Mouse (Mus musculus) cerebellum, adult 11 months (tissue): Measurements from ENCODE around the gene Nup188.
A peak's percentile ranks its signal among the peaks of the same experiment; 100 is the strongest.

Source experiments
- DNase-seq: peaks from one replicate; pipeline ENCODE4 v3.0.0; 2022

Nup188 gene

GRCm38 (mm10) chr2:30257699-30258460 is 28.3 kb upstream of the Nup188 start:
- DNase-seq = no peak

GRCm38 (mm10) chr2:30258600-30258999 is 27.6 kb upstream of the Nup188 start:
- no peak for DNase-seq

GRCm38 (mm10) chr2:30259131-30260064 is 26.8 kb upstream of the Nup188 start:
- no peak for DNase-seq

- no peak for DNase-seq
These were observed 25.0 kb upstream of the Nup188 start for GRCm38 (mm10) chr2:30261064-30261736.

GRCm38 (mm10) chr2:30261921-30262839 is 24.0 kb upstream of the Nup188 start:
- peak; percentile 16 for DNase-seq

- DNase-seq = peak; percentile 74
These were observed 23.3 kb upstream of the Nup188 start for GRCm38 (mm10) chr2:30262840-30263441.

- no peak for DNase-seq
These were observed 22.4 kb upstream of the Nup188 start for GRCm38 (mm10) chr2:30263811-30264210.

- DNase-seq = no peak
These were observed 21.3 kb upstream of the Nup188 start for GRCm38 (mm10) chr2:30264671-30265519.

- peak; percentile 61 for DNase-seq
These were observed 20.4 kb upstream of the Nup188 start, which contains the start of gene Phyhd1 for GRCm38 (mm10) chr2:30265767-30266253. Gene Phyhd1 (plus strand): TSS chr2:30266203.

- DNase-seq = no peak
These were observed 19.7 kb upstream of the Nup188 start for GRCm38 (mm10) chr2:30266392-30266941.

- no peak for DNase-seq
These were observed 18.7 kb upstream of the Nup188 start for GRCm38 (mm10) chr2:30267466-30267865.

GRCm38 (mm10) chr2:30268371-30268770 is 17.8 kb upstream of the Nup188 start:
- DNase-seq = no peak

- DNase-seq = no peak
These were observed 16.8 kb upstream of the Nup188 start for GRCm38 (mm10) chr2:30269241-30269990.

GRCm38 (mm10) chr2:30270134-30270533 is 16.1 kb upstream of the Nup188 start:
- DNase-seq = peak; percentile 71

- DNase-seq = no peak
These were observed 5.5 kb upstream of the Nup188 start, which contains the start of gene Gm28038 for GRCm38 (mm10) chr2:30280743-30281142. Gene Gm28038 (plus strand): TSS chr2:30281043.

- no peak for DNase-seq
These were observed 4.5 kb upstream of the Nup188 start for GRCm38 (mm10) chr2:30281651-30282050.

GRCm38 (mm10) chr2:30283193-30283592 is 3.0 kb upstream of the Nup188 start:
- no peak for DNase-seq

- no peak for DNase-seq
These were observed 1.2 kb upstream of the Nup188 start for GRCm38 (mm10) chr2:30285004-30285403.
